Mouse (Mus musculus) left cerebral cortex, postnatal 4 days (tissue): ENCODE data around the gene Ppp1r37. TPM values are rescaled to one million over a fixed set of nuclear protein-coding genes. Genes with fewer than 3 reads are reported as not detected.
"Not testable (repeated sequence)": the region's sequence is repeated elsewhere in the genome, so short reads cannot be mapped to it uniquely, and the experiment has no call there.

Experiments
- DNase-seq: peaks from one replicate; pipeline ENCODE4 v3.0.0-alpha.2; 2022
- intact Hi-C: fragments of 180-260 bp; cut with DNase I; formaldehyde crosslinking; loops from one replicate; pipeline ENCODE4 v1.15.1; 2025
- total RNA-seq, 2 experiments: library from RNA; stranded (reverse); gene quantifications; 2 replicates each; pipeline ENCODE4 v1.2.3; 2021

The Ppp1r37 gene
- 10 to 100 TPM; 81.1 to 85.1 TPM for total RNA-seq

- no peak for DNase-seq
- intact Hi-C loops: no loop called here
Observed at GRCm38 (mm10) chr7:19562643-19563410, at the start of gene Ppp1r37. Gene Ppp1r37 (minus strand): TSS chr7:19563076.

DNA sequence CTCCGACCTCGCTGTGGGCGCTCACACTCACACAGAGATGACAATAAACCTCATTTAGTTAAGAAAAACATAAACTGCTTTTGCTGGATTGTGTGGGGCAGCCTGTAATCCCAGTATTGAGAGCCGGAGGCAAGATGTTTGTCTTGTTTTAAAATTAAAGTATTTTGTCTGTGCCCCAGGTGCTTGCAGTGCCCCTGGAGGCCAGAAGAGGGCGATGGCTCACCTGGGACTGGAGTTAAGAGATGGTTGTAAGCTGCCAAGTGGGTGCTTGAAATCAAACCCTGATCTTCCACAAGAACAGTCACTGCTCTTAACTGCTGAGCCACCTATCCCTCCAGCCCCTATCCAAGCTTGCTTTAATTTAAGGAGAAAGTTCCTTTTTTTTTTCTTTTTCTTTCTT is 48.1 kb upstream of the Ppp1r37 start:
- intact Hi-C loops: no loop called here
- DNase-seq: no peak

GRCm38 (mm10) chr7:19609641-19610332 is 46.9 kb upstream of the Ppp1r37 start:
- no peak for DNase-seq
- intact Hi-C loops: no loop called here

DNA sequence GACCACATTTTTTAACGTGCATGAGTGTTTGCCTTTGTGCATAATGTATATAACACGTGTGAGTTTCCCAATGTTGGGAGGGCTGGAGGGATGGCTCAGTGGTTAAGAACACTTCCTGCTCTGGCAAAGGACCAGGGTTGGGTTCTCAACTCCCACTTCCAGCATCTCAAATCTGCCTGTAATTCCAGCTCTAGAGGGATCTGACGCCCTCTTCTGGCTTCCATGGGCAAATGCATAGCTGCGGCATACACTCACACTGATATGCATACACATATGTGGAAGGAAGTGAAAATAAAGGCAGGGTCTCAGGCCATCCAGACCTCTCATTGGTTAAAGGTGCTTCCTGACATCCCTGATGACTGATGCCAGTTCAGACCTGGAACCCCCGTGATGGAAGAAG is 44.4 kb upstream of the Ppp1r37 start:
- DNase-seq: no peak
- intact Hi-C loops: no loop called here

DNA sequence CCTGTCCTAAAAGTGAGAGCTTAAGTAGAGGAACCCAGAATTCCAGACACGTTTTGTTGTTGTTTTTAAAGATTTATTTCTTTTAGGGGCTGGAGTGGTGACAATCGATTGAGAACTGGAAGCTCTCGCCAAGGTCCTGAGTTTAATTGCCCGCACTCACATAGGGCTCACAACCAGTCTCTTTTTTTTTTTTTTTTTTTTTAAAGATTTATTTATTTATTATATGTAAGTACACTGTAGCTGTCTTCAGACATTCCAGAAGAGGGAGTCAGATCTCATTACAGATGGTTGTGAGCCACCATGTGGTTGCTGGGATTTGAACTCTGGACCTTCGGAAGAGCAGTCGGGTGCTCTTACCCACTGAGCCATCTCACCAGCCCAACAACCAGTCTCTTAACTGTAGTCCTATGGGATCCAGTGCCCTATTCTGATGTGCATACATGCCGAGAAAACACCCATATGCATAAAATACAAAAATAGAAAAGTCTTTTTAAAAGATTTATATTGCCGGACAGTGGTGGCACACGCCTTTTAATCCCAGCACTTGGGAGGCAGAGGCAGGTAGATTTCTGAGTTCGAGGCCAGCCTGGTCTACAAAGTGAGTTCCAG is 41.8 kb upstream of the Ppp1r37 start:
- DNase-seq: not testable (repeated sequence)

DNA sequence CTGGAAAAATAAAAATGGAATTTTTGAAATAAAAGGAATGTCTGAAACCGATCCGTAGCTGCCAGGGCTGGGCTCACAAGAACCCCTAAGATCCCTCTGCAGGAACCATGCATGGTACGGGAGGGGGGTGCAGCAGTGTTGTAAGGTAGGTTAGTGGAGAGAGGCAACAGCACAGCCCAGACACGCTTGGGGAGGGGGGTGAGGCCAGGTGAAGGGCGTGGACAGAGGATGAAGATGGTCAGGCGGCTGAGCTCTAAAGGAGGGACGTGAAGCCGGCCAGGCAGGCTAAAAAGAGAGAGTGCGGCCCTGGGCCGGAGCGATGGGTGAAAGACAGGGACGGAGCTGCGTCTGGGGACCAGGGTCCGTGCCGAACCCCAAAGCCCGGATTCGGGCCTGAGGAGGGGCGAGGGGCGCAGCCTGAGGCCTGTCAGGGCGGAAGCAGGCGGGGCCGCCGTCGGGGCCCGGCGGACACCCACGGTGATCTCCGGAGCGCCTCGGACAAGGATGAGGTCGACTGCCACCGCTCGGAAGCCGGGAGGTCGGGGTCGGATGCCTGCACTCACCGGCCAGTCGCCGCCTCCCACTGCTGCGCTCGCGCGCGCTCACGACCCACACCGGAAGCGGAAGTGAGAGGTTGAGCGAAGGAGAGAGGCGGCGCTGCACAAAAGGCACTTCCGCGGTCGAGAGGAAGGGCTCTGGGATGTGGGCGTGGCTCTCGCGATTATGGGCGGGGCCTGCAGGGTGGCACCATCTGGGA is 41.2 kb upstream of the Ppp1r37 start, which contains the start of gene Clasrp:
Clasrp (minus strand) TSS at position 638 of the 757 bp plus-strand sequence.
- DNase-seq: peak; percentile 97
- intact Hi-C loops: no loop called here

More for the DNA sequence above, 41.8 kb upstream of the Ppp1r37 start:
- intact Hi-C loops: not testable (repeated sequence)

DNA sequence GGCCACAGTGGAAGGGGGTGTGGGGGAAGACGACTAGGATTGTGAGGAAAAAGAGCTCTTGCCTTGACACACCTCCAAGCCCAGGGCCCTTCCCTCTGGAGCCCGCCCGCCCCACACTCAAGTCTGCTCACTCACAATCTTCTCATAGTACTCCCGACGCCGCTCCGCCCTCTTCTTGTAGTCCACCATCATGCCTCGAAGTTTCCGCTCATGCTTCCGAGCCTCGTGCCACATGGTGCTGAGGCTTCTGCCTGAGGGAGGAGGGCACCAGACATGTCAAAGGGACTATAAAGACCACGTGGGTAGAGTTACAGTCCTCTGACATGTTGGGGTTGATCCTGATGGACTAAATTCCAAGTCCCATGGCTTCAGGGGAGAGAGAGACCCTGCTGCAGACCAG is 40.2 kb upstream of the Ppp1r37 start:
- intact Hi-C loops: no loop called here
- DNase-seq: no peak

DNA sequence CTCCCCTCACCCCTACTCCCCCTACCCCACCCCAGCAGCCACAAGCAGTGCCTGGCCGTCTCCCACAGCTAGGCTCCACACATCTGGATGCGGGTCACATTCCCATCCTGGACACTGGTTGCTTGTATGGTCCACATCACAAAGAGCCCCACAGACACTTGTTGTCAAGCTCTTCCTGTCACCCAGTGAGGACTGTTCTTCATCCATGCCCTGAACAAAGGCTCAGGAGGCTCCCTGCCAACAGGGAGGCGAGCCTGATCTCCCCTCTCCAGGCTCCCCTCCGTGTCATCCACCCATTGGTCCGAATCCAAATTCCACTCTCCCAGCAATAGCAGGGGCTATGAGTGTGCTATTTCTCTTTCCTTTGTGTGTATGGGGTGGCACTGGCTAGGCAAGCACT is 37.7 kb upstream of the Ppp1r37 start:
- intact Hi-C loops: no loop called here
- DNase-seq: peak; percentile 44

DNA sequence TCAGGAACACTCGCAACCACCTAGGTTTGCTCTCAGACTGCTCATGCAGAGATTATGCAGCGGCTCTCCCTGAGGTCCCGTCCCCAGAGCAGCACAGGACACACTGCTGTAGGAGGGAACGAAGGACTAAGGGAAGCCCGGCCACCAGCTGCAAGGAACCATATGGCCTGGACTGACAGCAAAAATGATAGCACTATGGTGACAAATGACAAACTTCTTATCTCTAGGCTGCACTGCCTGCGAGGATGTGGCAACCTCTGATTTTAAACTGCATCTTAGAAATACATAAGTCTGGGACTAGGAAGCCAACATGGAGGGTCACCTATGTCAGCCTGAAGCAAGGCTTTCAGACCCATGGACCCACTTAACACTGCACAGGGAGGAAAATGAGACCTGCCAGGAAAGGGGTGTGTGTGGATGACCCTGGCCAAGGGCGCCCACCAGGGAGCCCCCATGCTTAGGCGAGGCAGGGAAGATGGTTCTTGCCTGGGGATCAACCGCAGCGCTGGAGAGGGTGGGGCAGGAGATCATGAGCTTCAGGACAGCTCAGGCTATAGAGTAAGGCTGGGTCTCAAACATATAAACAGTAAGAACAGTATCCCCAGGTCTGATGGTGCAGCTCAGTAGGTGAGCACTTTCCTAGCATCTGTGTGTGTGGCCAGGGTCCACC is 30.3 kb upstream of the Ppp1r37 start:
- intact Hi-C loops: no loop called here

DNA sequence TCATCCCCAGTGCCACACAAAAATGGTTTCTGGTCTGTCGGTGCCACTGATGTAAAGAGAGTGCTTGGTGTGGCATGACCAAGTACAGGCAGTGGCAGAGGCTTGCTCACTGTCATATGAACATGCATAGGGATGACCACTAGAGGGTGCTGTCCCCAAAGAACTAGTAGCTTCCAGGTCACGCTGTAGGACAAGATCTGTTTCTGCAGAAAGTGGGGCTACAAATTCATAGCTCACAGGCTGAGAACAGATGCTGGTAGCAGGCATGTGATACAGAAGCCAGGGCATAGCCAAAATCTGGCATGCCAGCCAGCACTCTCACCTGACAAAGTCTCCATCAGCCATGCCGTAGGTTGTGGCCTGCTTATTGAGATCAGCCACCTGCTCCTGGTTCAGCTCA is 27.0 kb upstream of the Ppp1r37 start:
- intact Hi-C loops: loop anchor here (10.0 kb wide), 1 partner anchor 45 kb away; no protein-coding TSS in a partner anchor
- DNase-seq: peak; percentile 81

More for the DNA sequence above, 30.3 kb upstream of the Ppp1r37 start:
- DNase-seq: no peak

GRCm38 (mm10) chr7:19589207-19589606 is 26.3 kb upstream of the Ppp1r37 start:
- peak; percentile 56 for DNase-seq
- intact Hi-C loops: loop anchor here (10.0 kb wide), 1 partner anchor 46 kb away; no protein-coding TSS in a partner anchor

DNA sequence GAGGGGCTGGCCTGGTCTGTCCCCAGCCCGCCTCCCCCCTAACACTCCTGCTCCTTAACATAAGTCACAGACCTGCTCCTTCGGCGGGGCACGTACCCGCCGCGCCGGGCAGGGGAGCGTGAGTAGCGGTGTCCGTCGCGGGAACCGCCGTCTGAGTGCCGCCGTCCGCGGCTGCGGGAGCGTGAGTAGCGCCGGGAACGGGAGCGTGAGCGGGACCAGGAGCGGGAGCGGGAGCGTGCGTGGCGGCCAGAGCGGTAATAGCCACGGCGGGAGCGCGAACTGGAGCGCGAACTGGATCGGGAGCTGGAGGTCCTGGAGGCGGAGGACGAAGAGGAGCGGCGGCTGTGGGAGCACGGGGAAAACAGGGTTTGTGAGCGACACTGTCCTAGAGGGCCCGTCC is 23.4 kb upstream of the Ppp1r37 start:
- no peak for DNase-seq
- intact Hi-C loops: loop anchor here (10.0 kb wide), 1 partner anchor 49 kb away; no protein-coding TSS in a partner anchor

GRCm38 (mm10) chr7:19580634-19581033 is 17.8 kb upstream of the Ppp1r37 start:
- intact Hi-C loops: loop anchor here (10.0 kb wide), 1 partner anchor 54 kb away; no protein-coding TSS in a partner anchor
- DNase-seq: no peak

- no peak for DNase-seq
- intact Hi-C loops: loop anchor here (10.0 kb wide), 1 partner anchor 55 kb away; no protein-coding TSS in a partner anchor
Observed at GRCm38 (mm10) chr7:19579751-19580150, 16.9 kb upstream of the Ppp1r37 start.

GRCm38 (mm10) chr7:19578436-19578835 is 15.6 kb upstream of the Ppp1r37 start:
- no peak for DNase-seq
- intact Hi-C loops: no loop called here

DNA sequence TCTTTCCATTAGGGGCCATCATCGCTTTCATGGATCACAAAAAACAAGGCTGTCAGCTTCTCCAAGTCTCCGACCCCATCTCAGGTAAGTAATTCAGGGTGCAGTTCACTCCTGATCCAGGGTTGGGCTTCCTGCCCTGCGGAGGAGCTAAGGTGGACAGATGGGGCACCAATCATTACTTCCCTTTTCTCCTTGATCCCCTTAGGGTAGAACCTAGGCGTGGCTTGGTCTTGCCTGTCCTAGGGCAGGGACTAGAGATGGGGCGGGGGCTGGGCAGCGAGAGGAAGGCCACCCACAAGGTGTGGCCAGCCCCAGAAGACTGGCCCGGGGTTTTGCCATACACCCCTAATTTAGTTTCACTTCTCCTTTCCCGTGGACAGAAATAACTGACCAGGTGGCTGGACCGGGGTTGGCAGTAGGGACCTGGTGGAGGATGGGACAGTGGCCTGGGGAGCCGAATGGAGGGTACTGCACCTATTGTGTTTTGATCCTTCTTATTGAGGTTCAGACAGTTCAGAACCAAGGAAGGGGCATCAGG is 15.1 kb upstream of the Ppp1r37 start:
- DNase-seq: no peak
- intact Hi-C loops: no loop called here

DNA sequence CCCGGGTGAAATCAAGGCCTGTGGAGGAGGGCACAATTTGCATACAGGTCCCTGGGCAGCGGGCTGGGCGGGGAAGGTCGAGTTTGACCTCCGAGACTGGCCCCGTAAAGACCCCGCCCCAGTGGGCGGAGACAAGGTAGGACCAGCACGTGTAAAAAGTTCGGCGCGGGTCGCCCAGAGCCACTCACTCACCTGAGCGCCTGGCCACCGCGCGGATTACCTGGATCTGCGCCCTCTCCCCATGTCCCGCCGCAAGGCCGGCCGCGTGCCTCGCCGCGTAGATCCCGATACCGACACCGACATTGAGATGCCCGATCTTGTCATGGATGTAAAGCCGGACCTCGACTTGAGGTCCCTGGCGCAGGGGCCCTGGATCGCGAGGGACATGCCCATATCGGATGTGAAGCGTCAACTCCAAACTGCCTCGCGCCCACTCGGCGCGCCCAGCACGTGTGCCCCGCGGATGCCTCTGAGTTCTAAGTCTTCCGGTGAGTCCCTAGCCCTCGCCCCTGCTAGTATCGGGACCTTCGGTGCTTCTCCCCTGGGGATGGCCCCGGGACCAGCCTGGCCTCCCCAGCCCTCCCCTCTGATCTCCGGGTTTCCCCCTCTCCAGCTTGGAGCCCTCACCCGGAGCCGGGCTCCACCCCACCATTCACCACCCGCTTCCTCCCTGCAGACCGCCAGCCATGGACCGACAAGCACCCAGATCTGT is 14.4 kb upstream of the Ppp1r37 start, which contains the start of the genes Zfp296 and Gemin7:
Zfp296 (plus strand) TSS at position 147 of the 712 bp plus-strand sequence.
Gemin7 (minus strand) TSS at position 455 of the 712 bp plus-strand sequence.
- intact Hi-C loops: no loop called here
- no peak for DNase-seq

DNA sequence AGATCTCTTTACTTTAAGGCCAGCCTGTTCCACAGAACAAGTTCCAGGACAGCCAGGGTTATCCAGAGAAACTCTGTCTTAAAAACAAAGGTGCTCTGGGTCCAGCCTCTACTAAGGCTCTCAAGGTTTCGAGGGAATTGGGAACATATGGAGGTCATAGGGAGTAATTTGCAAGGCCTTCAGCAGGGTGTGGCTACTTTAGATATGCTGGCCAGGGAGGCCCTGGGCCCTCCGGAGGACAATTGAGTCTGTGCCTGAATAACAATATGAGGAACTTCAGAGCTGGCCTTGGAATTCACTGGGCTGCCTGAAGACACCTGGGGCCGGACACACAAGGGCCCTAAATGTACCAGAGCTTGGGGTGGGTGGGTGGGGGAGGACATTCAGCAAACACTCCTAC is 12.7 kb upstream of the Ppp1r37 start:
- DNase-seq: no peak
- intact Hi-C loops: no loop called here

- intact Hi-C loops: no loop called here
- DNase-seq: no peak
Observed at GRCm38 (mm10) chr7:19573776-19574140, 10.9 kb upstream of the Ppp1r37 start.
